Mouse (Mus musculus): ENCODE results near the gene Naga. TPM values are rescaled to one million over a fixed set of nuclear protein-coding genes. Genes with fewer than 3 reads are reported as not detected.

Naga gene
- total and polyA plus RNA-seq, 2 experiments from 2014 or later, result 37.5 to 45.2 TPM

- Histone ChIP-seq H3K27ac (ENCODE audit: low read depth) (no peak overlapping the region), H3K9me3 (replicated peaks; ENCODE audit: control insufficient read depth, low read length) (no peaks in the 10 kb centered on the region), H3K9ac (replicated peaks; ENCODE audit: low read depth, low read length) (no peak overlapping the region), H3K4me3 (ENCODE audit: low read depth, low read length) (no peak overlapping the region), H3K4me2 (ENCODE audit: low read depth, low read length) (no peak overlapping the region), H3K27me3 (ENCODE audit: control insufficient read depth, insufficient read depth, low read length) (no peaks in the 10 kb centered on the region), H3K4me1 (ENCODE audit: control insufficient read depth, insufficient read depth) (peaks cover 29% of the 10 kb centered on the region), H3K36me3 (replicated peaks; ENCODE audit: control insufficient read depth, insufficient read depth, low read length) (peaks cover 23% of the 10 kb centered on the region)
- TF ChIP-seq EP300 (IDR thresholded peaks at IDR 0.05; ENCODE audit: low read depth) (no peak), CTCF (IDR thresholded peaks at IDR 0.05; ENCODE audit: low read depth) (no peak)
- WGBS, result 69% methylated on average over 8 of the region's 8 CpGs
- ATAC-seq (ENCODE audit: insufficient read depth, low read depth) (no peak), DNase-seq (ENCODE audit: low spot score) (no peak)
Measured at GRCm38 (mm10) chr15:82339634-82340254, 1.0 kb upstream of the Naga start.

- WGBS, result 58% methylated on average over 10 of the region's 10 CpGs
- TF ChIP-seq CTCF (IDR thresholded peaks at IDR 0.05; ENCODE audit: low read depth), result no peak
- no peak for TF ChIP-seq EP300 (IDR thresholded peaks at IDR 0.05; ENCODE audit: low read depth)
- no peaks in the 10 kb centered on the region for H3K9me3 ChIP-seq (replicated peaks; ENCODE audit: control insufficient read depth, low read length)
- H3K4me1 ChIP-seq (ENCODE audit: control insufficient read depth, insufficient read depth), result peaks cover 29% of the 10 kb centered on the region
- peaks cover 29% of the 10 kb centered on the region for H3K36me3 ChIP-seq (replicated peaks; ENCODE audit: control insufficient read depth, insufficient read depth, low read length)
- H3K9ac ChIP-seq (replicated peaks; ENCODE audit: low read depth, low read length), result peak overlapping the region; percentile 75
- DNase-seq (ENCODE audit: low spot score) (no peak), ATAC-seq (ENCODE audit: insufficient read depth, low read depth) (no peak)
- no peaks in the 10 kb centered on the region for H3K27me3 ChIP-seq (ENCODE audit: control insufficient read depth, insufficient read depth, low read length)
- H3K27ac ChIP-seq (ENCODE audit: low read depth), result peak overlapping the region; percentile 81
- H3K4me2 ChIP-seq (ENCODE audit: low read depth, low read length), result peak overlapping the region; percentile 77
- peak overlapping the region; percentile 81 for H3K4me3 ChIP-seq (ENCODE audit: low read depth, low read length)
Measured at GRCm38 (mm10) chr15:82339150-82339549, 425 bp upstream of the Naga start.

DNA sequence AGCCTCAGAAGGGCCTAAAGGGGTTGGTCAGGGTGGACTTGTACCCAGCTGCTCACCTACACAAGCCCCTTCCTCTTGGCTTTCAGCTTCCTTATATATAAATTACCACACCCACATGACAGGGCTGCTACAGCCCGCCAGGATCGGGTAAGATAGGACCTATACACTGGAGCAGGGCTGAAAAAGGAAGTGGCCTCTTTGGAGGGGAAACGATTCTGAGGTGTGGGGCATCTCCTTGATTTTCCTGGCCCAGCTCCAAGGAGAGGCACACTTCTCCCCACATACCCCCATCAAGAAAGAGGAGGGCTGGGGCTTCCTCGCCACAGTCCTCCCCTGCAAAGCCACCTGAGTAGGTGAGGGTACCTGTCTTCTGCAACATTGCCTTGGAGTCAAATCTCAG lies 850 bp downstream of the Naga start:
- Histone ChIP-seq H3K4me2 (ENCODE audit: low read depth, low read length) (peak overlapping the region; percentile 77), H3K27ac (ENCODE audit: low read depth) (peak overlapping the region; percentile 81), H3K4me1 (ENCODE audit: control insufficient read depth, insufficient read depth) (peaks cover 29% of the 10 kb centered on the region), H3K9me3 (replicated peaks; ENCODE audit: control insufficient read depth, low read length) (no peaks in the 10 kb centered on the region), H3K36me3 (replicated peaks; ENCODE audit: control insufficient read depth, insufficient read depth, low read length) (peaks cover 31% of the 10 kb centered on the region), H3K27me3 (ENCODE audit: control insufficient read depth, insufficient read depth, low read length) (no peaks in the 10 kb centered on the region), H3K4me3 (ENCODE audit: low read depth, low read length) (peak overlapping the region; percentile 81), H3K9ac (replicated peaks; ENCODE audit: low read depth, low read length) (peak overlapping the region; percentile 75)
- TF ChIP-seq EP300 (IDR thresholded peaks at IDR 0.05; ENCODE audit: low read depth), result no peak
- no peak for TF ChIP-seq CTCF (IDR thresholded peaks at IDR 0.05; ENCODE audit: low read depth)
- ATAC-seq (ENCODE audit: insufficient read depth, low read depth) (no peak), DNase-seq (ENCODE audit: low spot score) (no peak)
- 6% methylated on average over 4 of the region's 4 CpGs for WGBS

DNA sequence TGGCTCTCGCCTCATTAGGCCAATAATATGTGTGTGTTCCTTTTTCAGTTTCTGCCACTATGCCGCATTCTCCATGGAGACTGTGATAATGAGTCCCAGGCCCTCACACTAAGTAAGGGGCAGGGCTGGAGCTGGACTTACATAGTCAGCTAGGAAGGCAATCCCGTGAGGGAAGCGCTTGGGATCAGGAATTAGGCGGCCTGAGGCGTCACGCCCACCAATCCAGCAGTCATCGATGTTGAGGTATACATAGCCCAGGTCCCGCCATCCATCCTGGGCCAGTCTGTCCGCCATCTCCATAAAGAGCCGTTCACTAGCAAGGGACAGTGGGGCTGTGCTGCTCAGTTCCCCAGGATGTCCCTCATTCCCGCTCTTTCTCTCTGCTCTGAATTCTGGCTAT lies 2.1 kb downstream of the Naga start:
- TF ChIP-seq EP300 (IDR thresholded peaks at IDR 0.05; ENCODE audit: low read depth), result no peak
- no peak for TF ChIP-seq CTCF (IDR thresholded peaks at IDR 0.05; ENCODE audit: low read depth)
- no peaks in the 10 kb centered on the region for H3K27me3 ChIP-seq (ENCODE audit: control insufficient read depth, insufficient read depth, low read length)
- H3K4me3 ChIP-seq (ENCODE audit: low read depth, low read length), result no peak overlapping the region
- peaks cover 21% of the 10 kb centered on the region for H3K4me1 ChIP-seq (ENCODE audit: control insufficient read depth, insufficient read depth)
- DNase-seq (ENCODE audit: low spot score), result no peak
- H3K9ac ChIP-seq (replicated peaks; ENCODE audit: low read depth, low read length), result no peak overlapping the region
- ATAC-seq (ENCODE audit: insufficient read depth, low read depth), result no peak
- no peaks in the 10 kb centered on the region for H3K9me3 ChIP-seq (replicated peaks; ENCODE audit: control insufficient read depth, low read length)
- no peak overlapping the region for H3K4me2 ChIP-seq (ENCODE audit: low read depth, low read length)
- H3K27ac ChIP-seq (ENCODE audit: low read depth), result no peak overlapping the region
- 86% methylated on average over 12 of the region's 12 CpGs for WGBS
- peaks cover 35% of the 10 kb centered on the region for H3K36me3 ChIP-seq (replicated peaks; ENCODE audit: control insufficient read depth, insufficient read depth, low read length)

DNA sequence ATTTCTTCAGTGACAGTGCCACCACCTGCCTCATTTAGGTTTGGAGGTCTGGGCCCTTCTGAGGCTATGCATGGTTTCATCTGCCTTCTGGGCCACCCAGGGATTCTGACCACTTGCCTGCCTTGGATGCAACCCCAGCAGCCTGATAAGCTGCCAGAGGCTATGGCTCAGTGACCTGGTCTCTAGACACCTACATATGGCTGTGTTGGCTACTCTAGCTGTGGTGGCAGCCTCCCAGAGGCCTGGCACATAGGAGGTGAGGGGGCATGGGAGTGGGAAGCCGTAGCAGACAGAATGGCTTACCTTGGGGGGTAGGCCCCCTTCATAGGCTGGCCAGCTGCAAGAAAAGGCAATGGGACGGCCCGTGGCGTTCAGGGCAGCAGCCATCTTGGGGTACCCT lies 3.5 kb downstream of the Naga start:
- H3K27ac ChIP-seq (ENCODE audit: low read depth), result no peak overlapping the region
- H3K9ac ChIP-seq (replicated peaks; ENCODE audit: low read depth, low read length), result no peak overlapping the region
- ATAC-seq (ENCODE audit: insufficient read depth, low read depth) (no peak), DNase-seq (ENCODE audit: low spot score) (no peak)
- peaks cover 12% of the 10 kb centered on the region for H3K4me1 ChIP-seq (ENCODE audit: control insufficient read depth, insufficient read depth)
- H3K4me3 ChIP-seq (ENCODE audit: low read depth, low read length), result no peak overlapping the region
- H3K36me3 ChIP-seq (replicated peaks; ENCODE audit: control insufficient read depth, insufficient read depth, low read length), result peaks cover 43% of the 10 kb centered on the region
- no peak overlapping the region for H3K4me2 ChIP-seq (ENCODE audit: low read depth, low read length)
- H3K27me3 ChIP-seq (ENCODE audit: control insufficient read depth, insufficient read depth, low read length), result no peaks in the 10 kb centered on the region
- WGBS, result 97% methylated on average over 4 of the region's 4 CpGs
- TF ChIP-seq CTCF (IDR thresholded peaks at IDR 0.05; ENCODE audit: low read depth) (no peak), EP300 (IDR thresholded peaks at IDR 0.05; ENCODE audit: low read depth) (no peak)
- no peaks in the 10 kb centered on the region for H3K9me3 ChIP-seq (replicated peaks; ENCODE audit: control insufficient read depth, low read length)

GRCm38 (mm10) chr15:82325382-82325781 lies 13.3 kb downstream of the Naga start:
- 63% methylated on average over 2 of the region's 2 CpGs for WGBS
- H3K27ac ChIP-seq (ENCODE audit: low read depth), result no peak overlapping the region
- no peak for ATAC-seq (ENCODE audit: insufficient read depth, low read depth)
- TF ChIP-seq EP300 (IDR thresholded peaks at IDR 0.05; ENCODE audit: low read depth), result no peak
- TF ChIP-seq CTCF (IDR thresholded peaks at IDR 0.05; ENCODE audit: low read depth), result no peak
- H3K4me2 ChIP-seq (ENCODE audit: low read depth, low read length), result no peak overlapping the region
- H3K9ac ChIP-seq (replicated peaks; ENCODE audit: low read depth, low read length), result no peak overlapping the region
- H3K4me1 ChIP-seq (ENCODE audit: control insufficient read depth, insufficient read depth), result no peaks in the 10 kb centered on the region
- peaks cover 12% of the 10 kb centered on the region for H3K36me3 ChIP-seq (replicated peaks; ENCODE audit: control insufficient read depth, insufficient read depth, low read length)
- no peaks in the 10 kb centered on the region for H3K27me3 ChIP-seq (ENCODE audit: control insufficient read depth, insufficient read depth, low read length)
- DNase-seq (ENCODE audit: low spot score), result no peak
- H3K4me3 ChIP-seq (ENCODE audit: low read depth, low read length), result no peak overlapping the region
- H3K9me3 ChIP-seq (replicated peaks; ENCODE audit: control insufficient read depth, low read length), result no peaks in the 10 kb centered on the region

Measured in heart, postnatal 0 days (tissue).